Mouse (Mus musculus) ES-Bruce4 (cell line): ENCODE data around the gene Setd7. TPM values are rescaled to one million over a fixed set of nuclear protein-coding genes. Genes with fewer than 3 reads are reported as not detected.

Experiments
- H3K27ac ChIP-seq: 2 replicates; pipeline ENCODE4 v1.5.1; 2012; ENCODE audit warnings: low read length, inconsistent platforms; ENCODE audit not compliant: insufficient read depth
- H3K27me3 ChIP-seq: 2 replicates; pipeline ENCODE4 v1.6.1; 2012; ENCODE audit warnings: mild to moderate bottlenecking, low read length, inconsistent platforms; ENCODE audit not compliant: control insufficient read depth, poor library complexity, insufficient read depth, severe bottlenecking
- H3K36me3 ChIP-seq: 2 replicates; pipeline ENCODE4 v1.6.1; 2012; ENCODE audit warnings: inconsistent platforms, mild to moderate bottlenecking, low read length, moderate library complexity; ENCODE audit not compliant: control insufficient read depth, poor library complexity, insufficient read depth, severe bottlenecking
- H3K4me1 ChIP-seq: one replicate; pipeline ENCODE4 v1.8.1; 2011; ENCODE audit warnings: low read length; ENCODE audit not compliant: control insufficient read depth, insufficient read depth
- H3K4me3 ChIP-seq: 2 replicates; pipeline ENCODE4 v1.5.1; 2011; ENCODE audit warnings: low read depth, mild to moderate bottlenecking, low read length
- H3K9ac ChIP-seq: 2 replicates; pipeline ENCODE4 v1.6.1; 2012; ENCODE audit warnings: low read depth, mild to moderate bottlenecking, inconsistent platforms; ENCODE audit not compliant: poor library complexity, severe bottlenecking
- H3K9me3 ChIP-seq: replicated peaks from 2 replicates; pipeline ENCODE4 v1.6.1; 2012; ENCODE audit warnings: mild to moderate bottlenecking, low read length, inconsistent platforms; ENCODE audit not compliant: control insufficient read depth, poor library complexity, insufficient read depth, severe bottlenecking
- CTCF ChIP-seq: IDR thresholded peaks from one replicate; pipeline ENCODE4 v1.8.1; 2011; ENCODE audit warnings: low read depth, low read length
- EP300 ChIP-seq: IDR thresholded peaks from 2 replicates; pipeline ENCODE4 v1.6.1; 2011; ENCODE audit warnings: low read depth, low read length; ENCODE audit not compliant: insufficient read depth
- POLR2A ChIP-seq: IDR thresholded peaks from one replicate; pipeline ENCODE4 v1.8.1; 2011; ENCODE audit warnings: low read length; ENCODE audit not compliant: insufficient read depth
- polyA plus RNA-seq: library from polyadenylated mRNA; stranded (reverse); fragments of >200 nt; gene quantifications from 2 replicates; pipeline ENCODE4 v1.2.4, GENCODE M21; 2011; ENCODE audit warnings: low read depth; ENCODE audit not compliant: missing spikeins, insufficient read depth, insufficient read length

The Setd7 gene
- polyA plus RNA-seq, 1 experiment, result 46.1 TPM

DNA sequence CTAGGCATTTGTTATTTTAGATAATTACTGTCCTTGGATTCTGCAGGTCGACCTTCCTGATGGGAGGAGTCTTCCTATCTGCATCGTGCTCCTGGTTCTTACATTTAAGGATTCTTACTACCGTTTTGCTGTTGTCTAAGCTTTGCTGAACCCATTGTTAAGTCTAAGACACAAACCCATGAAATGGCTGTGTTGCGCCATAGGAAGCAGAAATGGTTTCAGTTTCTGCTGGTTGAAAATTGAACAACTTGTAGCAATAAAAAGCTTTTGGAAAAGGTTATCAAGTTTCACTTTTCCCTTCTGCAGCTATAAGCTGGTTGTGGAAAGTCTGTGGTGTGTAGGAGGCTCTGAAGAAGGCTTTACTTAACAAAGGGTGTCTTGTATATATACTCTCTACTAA, 85.0 kb downstream of the Setd7 start:
- H3K4me3 ChIP-seq, result no peak overlapping the region
- no peaks in the 10 kb centered on the region for H3K27me3 ChIP-seq
- H3K4me1 ChIP-seq, result no peaks in the 10 kb centered on the region
- no peak for TF ChIP-seq CTCF
- no peak for TF ChIP-seq POLR2A
- TF ChIP-seq EP300, result no peak
- peaks cover 25% of the 10 kb centered on the region for H3K36me3 ChIP-seq
- H3K9me3 ChIP-seq, result no peaks in the 10 kb centered on the region
- H3K27ac ChIP-seq, result no peak overlapping the region
- no peak overlapping the region for H3K9ac ChIP-seq

DNA sequence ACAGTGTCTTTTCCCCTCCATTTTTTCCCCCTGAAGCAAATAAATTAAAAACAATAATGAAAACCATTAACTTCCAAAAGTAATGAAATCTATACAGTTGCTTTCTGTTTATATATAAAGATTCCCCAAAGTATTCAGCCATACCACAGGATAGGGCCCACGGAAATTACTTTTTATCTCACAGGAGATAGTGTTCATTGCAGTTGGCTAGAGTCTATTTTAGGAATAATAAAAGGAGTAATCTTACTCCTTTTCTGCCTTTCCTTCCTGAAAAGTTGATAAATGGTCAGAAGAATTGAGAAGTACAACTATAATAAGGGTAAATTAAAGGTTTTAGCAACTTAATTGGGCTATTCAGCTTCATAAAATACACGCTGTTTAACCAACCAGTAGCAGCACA, 92.1 kb downstream of the Setd7 start:
- Histone ChIP-seq H3K27ac (no peak overlapping the region), H3K9me3 (no peaks in the 10 kb centered on the region), H3K36me3 (peaks cover 76% of the 10 kb centered on the region), H3K4me3 (no peak overlapping the region), H3K4me1 (no peaks in the 10 kb centered on the region), H3K27me3 (no peaks in the 10 kb centered on the region), H3K9ac (no peak overlapping the region)
- TF ChIP-seq CTCF, result no peak
- no peak for TF ChIP-seq EP300
- TF ChIP-seq POLR2A, result no peak

Other genes starting within 250 kb of the Setd7 start
- gene Elf2, start 220.2 kb downstream of the Setd7 start, polyA plus RNA-seq, result 52.8 and 57.7 TPM in 2 replicates
- 8.3 and 9.8 TPM in 2 replicates for gene Mgarp, start 164.1 kb downstream of the Setd7 start, polyA plus RNA-seq
- 194 and 196 TPM in 2 replicates for gene Ndufc1, start 151.9 kb downstream of the Setd7 start, polyA plus RNA-seq
- gene Naa15, start 145.7 kb downstream of the Setd7 start, polyA plus RNA-seq, result 173 and 197 TPM in 2 replicates
- gene Rab33b, start 77.0 kb downstream of the Setd7 start, polyA plus RNA-seq, result 6.7 and 7.7 TPM in 2 replicates
- 0.61 and 1.3 TPM in 2 replicates for gene Mgst2, start 99.5 kb upstream of the Setd7 start, polyA plus RNA-seq